Mouse (Mus musculus): Measurements from ENCODE around the gene Dctn1.

DNA sequence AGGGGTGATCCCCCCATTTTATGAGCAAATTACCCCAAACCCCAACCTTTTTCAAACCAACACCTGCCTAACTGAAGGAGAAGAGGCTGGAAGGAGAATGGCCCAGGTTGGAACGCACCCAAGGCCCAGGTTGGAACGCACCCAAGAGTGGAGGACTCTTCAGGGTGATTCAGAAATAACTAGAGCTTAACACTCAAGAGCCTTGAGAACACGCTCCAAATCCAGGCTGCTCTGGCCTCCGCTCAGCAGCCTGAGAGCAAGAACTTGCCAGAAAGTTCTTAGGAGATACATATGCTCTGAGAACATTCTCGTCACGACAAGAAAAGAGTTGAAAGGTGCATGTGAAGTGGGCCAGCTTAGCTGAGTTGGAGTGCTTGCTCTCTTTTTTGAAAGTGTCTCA lies 79.4 kb downstream of the Dctn1 start:
- TF ChIP-seq POLR2A (IDR thresholded peaks at IDR 0.05; ENCODE audit: borderline replicate concordance, extremely low read depth, insufficient read depth, insufficient read length, poor library complexity, severe bottlenecking) (no peak), CTCF (IDR thresholded peaks at IDR 0.05; ENCODE audit: borderline replicate concordance, extremely low read depth, insufficient read depth, insufficient read length) (no peak)

Data from brain, embryonic 14.5 days (tissue).